Mouse (Mus musculus) liver, embryonic 14.5 days (tissue): ENCODE results near the gene Efemp2.
A peak's percentile ranks its signal among the peaks of the same experiment; 100 is the strongest.

Source experiments
- CTCF ChIP-seq: IDR thresholded peaks from 2 replicates; pipeline ENCODE4 v1.5.1; 2016; ENCODE audit warnings: antibody characterized with exemption, low read depth, control low read depth
- EP300 ChIP-seq: IDR thresholded peaks from 2 replicates; pipeline ENCODE4 v1.6.1; 2016; ENCODE audit warnings: antibody characterized with exemption, low read depth

- TF ChIP-seq CTCF (peak; percentile 36), EP300 (no peak)
Measured at GRCm38 (mm10) chr19:5515840-5516777, 42.4 kb downstream of the Efemp2 start.
